Mouse (Mus musculus): ENCODE measurements around the gene Eif2ak4. TPM values are rescaled to one million over a fixed set of nuclear protein-coding genes. Genes with fewer than 3 reads are reported as not detected.

The Eif2ak4 gene
- polyA plus RNA-seq, 1 experiment from 2014 or later: 11.8 TPM

DNA sequence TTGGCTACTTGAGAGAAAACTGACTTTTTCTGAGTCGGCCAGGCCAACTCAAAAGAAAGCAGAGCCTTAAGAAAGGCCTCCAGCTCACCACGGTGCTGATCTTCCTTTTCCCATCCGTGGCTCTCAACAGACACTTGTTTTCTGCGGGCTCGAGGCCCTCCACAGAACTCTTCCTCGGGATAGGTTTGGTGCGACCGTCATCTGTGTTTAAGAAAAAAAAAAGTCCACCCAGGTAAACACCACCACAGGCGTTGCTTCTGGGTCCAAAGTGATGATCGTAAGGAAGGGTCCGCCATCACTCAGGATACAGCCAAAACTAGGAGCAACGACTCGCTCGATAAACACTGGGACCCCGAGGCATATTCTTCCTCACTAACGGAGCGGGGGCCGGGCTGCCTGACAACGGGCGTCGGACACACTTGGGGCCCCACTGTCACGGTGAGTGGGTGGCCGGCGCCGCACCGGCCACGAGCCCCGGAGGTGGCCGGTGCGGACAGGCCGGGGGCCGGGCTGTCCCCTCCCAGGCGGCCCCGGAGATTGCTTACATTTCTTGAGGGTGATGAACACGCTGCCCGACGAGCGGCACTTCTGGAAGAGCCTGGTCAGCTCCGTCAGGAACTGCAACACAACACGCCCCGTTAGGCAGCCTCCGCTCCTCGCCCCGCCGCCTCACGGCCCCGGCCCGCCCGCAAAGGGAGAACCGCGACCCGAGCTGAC is 90.6 kb downstream of the Eif2ak4 start:
- peak overlapping the region; percentile 69; the same call in 1 of the 2 replicates for H3K27ac ChIP-seq
- H3K4me2 ChIP-seq (replicated peaks): peak overlapping the region; percentile 88
- no peaks in the 10 kb centered on the region for H3K9me3 ChIP-seq
- no peaks in the 10 kb centered on the region for H3K27me3 ChIP-seq
- H3K4me1 ChIP-seq: peaks cover 14% of the 10 kb centered on the region
- ATAC-seq (ENCODE audit: low FRiP score, low read depth): peak; percentile 66
- H3K36me3 ChIP-seq: peaks cover 39% of the 10 kb centered on the region
- peak overlapping the region; percentile 95 for H3K4me3 ChIP-seq
- WGBS: 3% methylated on average over 52 of the region's 52 CpGs
- peak overlapping the region; percentile 94 for H3K9ac ChIP-seq

DNA sequence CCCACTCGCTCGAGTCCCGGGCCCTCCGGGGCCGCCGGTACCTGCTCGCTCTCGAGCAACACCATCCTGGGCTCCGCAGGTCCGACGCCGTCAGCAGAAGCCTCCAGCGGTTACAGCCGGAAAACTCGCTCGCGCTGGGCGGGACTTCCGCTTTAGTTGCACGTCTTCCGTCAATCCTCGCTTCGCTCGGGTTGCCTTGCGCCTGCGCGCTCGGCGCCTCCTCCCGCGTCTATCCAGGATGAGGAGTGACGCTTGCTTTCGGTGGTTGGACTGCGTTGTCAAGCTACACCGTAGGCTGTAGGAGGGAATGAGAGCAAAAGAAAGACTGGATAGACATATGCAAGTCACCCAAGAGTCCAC is 91.1 kb downstream of the Eif2ak4 start, which contains the start of gene Srp14:
Gene Srp14, minus strand, starts transcription at position 162 of the 360 bp plus-strand sequence.
- Histone ChIP-seq H3K9ac (peak within 1 kb of the TSS; percentile 94), H3K27me3 (no peaks in the 10 kb centered on the region), H3K4me3 (peak within 1 kb of the TSS; percentile 95), H3K4me1 (peaks cover 14% of the 10 kb centered on the region), H3K27ac (peak within 1 kb of the TSS; percentile 69; the same call in 1 of the 2 replicates), H3K9me3 (no peaks in the 10 kb centered on the region), H3K4me2 (replicated peaks) (peak within 1 kb of the TSS; percentile 88), H3K36me3 (peaks cover 33% of the 10 kb centered on the region)
- peak; percentile 95 for ATAC-seq (ENCODE audit: low FRiP score, low read depth)
- WGBS: under 1% methylated on average over 35 of the region's 35 CpGs

DNA sequence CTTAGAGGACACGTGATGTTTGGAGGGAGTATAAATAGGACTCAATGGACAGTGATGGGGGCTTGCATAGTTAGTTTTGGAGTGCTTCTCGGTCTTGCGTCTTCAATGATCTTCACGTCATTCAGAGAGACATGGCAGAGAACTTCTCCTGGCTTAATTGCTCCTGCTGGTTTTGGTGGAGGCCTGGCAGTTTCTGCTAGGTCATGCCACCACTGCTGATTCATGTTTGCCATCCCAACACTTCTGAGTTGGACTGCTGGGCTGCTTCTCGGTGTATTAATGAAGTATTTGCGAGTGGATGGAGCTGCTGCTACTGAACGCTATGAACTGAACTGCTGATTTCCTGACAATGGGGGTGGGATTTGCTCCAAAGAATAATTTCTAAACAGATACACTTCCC is 92.5 kb downstream of the Eif2ak4 start:
- WGBS: 94% methylated on average over 7 of the region's 7 CpGs
- Histone ChIP-seq H3K4me1 (peaks cover 14% of the 10 kb centered on the region), H3K27me3 (no peaks in the 10 kb centered on the region), H3K4me3 (no peak overlapping the region), H3K9ac (no peak overlapping the region), H3K4me2 (replicated peaks) (no peak overlapping the region), H3K9me3 (no peaks in the 10 kb centered on the region), H3K36me3 (peaks cover 20% of the 10 kb centered on the region), H3K27ac (no peak overlapping the region)
- ATAC-seq (ENCODE audit: low FRiP score, low read depth): no peak

DNA sequence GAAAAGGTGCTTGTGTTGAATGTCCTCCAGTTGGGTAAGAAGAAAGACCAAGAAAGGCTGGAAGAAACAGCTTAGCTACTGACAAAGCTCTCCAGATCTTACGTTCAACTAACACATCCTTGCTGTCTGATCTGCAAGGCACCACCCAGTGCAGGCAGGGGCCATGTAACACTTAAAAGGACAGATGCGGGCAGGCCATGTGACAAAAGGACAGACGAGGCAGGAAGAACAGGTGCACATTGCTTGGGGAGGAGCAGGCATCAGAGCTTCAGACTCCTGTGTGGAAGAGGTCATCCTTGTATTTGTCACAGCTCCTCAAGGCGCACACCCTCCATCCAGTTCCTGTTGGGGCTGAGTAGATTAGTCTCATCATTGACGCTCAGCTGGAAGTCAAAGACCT is 94.6 kb downstream of the Eif2ak4 start:
- Histone ChIP-seq H3K27ac (no peak overlapping the region), H3K9me3 (no peaks in the 10 kb centered on the region), H3K4me3 (no peak overlapping the region), H3K4me1 (peaks cover 9% of the 10 kb centered on the region), H3K9ac (no peak overlapping the region), H3K36me3 (peaks cover 2% of the 10 kb centered on the region; the same call in 1 of the 2 replicates), H3K27me3 (no peaks in the 10 kb centered on the region), H3K4me2 (replicated peaks) (no peak overlapping the region)
- ATAC-seq (ENCODE audit: low FRiP score, low read depth): no peak
- 78% methylated on average over 5 of the region's 5 CpGs for WGBS

DNA sequence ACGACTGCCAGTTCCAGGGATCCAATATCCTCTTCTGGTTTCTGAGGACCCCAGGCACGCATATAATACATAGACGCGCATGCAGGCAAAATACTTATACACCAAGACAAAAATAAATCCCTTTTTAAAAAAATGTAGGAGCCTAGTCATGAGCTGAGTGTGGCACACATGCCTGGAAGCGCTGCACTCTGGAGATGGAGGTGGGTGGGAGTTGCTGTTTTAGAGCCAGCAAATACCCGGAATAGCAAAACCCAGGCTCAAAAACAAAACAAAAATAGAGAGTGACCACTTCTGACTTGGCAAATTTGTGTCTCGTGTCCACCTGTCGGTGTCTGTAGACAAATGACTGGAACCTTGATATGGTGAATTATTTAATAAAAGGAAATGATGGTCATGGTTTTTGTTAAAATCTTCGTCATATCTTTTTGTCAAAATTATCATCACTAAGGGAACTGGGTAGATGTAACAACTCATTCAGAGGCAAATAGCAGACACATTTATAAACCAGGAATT is 96.0 kb downstream of the Eif2ak4 start:
- Histone ChIP-seq H3K9ac (no peak overlapping the region), H3K27ac (no peak overlapping the region), H3K4me1 (no peaks in the 10 kb centered on the region), H3K9me3 (no peaks in the 10 kb centered on the region), H3K36me3 (no peaks in the 10 kb centered on the region), H3K4me3 (no peak overlapping the region), H3K27me3 (no peaks in the 10 kb centered on the region), H3K4me2 (replicated peaks) (no peak overlapping the region)
- 80% methylated on average over 9 of the region's 9 CpGs for WGBS
- ATAC-seq (ENCODE audit: low FRiP score, low read depth): no peak

DNA sequence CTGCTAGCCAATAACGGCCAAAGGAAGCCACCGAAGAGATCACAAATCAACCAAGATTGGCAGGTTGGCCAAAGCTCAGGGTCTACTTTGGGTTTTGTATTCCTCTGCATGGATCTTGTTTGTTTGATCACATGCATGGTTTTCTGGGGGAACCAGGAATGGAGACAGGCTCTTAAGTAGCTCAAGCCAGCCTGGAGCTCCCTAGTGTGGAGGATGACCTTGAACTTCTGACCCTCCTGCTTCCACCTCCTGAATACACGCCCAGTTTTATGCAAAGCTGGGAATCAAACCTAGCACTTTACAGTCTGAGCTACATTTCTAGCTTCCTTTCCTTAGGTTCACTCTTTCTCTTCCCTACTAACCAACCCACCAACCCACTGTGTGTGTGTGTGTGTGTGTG is 97.0 kb downstream of the Eif2ak4 start:
- 78% methylated on average over 3 of the region's 3 CpGs for WGBS
- Histone ChIP-seq H3K36me3 (no peaks in the 10 kb centered on the region), H3K4me1 (peaks cover 7% of the 10 kb centered on the region), H3K27me3 (no peaks in the 10 kb centered on the region), H3K9ac (no peak overlapping the region), H3K4me2 (replicated peaks) (no peak overlapping the region), H3K27ac (no peak overlapping the region), H3K4me3 (no peak overlapping the region), H3K9me3 (no peaks in the 10 kb centered on the region)
- ATAC-seq (ENCODE audit: low FRiP score, low read depth): no peak

DNA sequence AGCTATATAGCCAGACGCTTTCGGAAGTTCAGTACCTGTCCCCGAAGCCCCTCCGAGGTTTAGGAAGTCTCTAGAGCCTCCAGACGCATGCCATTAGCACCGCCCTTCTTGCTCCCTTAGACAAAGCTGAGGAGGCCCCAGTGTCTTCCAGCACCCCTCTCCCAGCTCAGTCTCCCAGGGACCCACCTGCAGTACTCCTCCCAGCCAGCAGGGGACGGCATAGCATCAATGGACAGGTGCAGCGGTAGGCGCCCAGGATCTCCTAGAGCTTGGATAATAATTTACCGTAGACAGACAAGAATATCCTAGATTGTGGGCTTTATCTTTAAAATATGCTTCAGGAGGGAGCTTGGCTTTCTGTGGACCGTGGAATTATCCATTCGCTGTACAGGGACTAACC is 98.5 kb downstream of the Eif2ak4 start:
- H3K27ac ChIP-seq: no peak overlapping the region
- no peaks in the 10 kb centered on the region for H3K9me3 ChIP-seq
- H3K4me2 ChIP-seq (replicated peaks): no peak overlapping the region
- H3K36me3 ChIP-seq: no peaks in the 10 kb centered on the region
- no peaks in the 10 kb centered on the region for H3K27me3 ChIP-seq
- H3K9ac ChIP-seq: no peak overlapping the region
- 0 out of 2 replicates have a peak, but pooled peaks have one; percentile 30 for ATAC-seq (ENCODE audit: low FRiP score, low read depth)
- WGBS: 15% methylated on average over 12 of the region's 12 CpGs
- no peak overlapping the region for H3K4me3 ChIP-seq
- H3K4me1 ChIP-seq: peaks cover 21% of the 10 kb centered on the region

DNA sequence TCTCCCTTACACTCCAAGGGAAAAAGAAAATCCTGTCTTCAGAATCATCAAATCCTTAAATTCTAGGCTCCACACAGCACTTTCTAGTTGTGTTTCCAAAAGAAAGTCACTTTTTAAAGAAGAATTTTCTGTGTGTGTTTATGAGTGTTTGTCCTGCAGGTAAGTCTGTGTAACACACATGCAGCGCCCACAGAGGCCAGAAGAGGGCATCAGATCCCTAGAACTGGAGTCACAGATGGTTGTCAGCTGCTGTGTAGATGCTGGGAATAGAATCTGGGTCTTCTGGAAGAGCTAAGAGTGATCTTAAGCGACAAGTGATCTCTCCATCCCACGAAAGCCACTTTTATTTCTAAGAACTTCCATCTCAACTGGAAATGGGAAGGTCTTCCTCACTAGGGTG is 99.4 kb downstream of the Eif2ak4 start:
- H3K4me1 ChIP-seq: peaks cover 23% of the 10 kb centered on the region
- no peaks in the 10 kb centered on the region for H3K27me3 ChIP-seq
- no peak overlapping the region for H3K4me2 ChIP-seq (replicated peaks)
- H3K36me3 ChIP-seq: no peaks in the 10 kb centered on the region
- ATAC-seq (ENCODE audit: low FRiP score, low read depth): no peak
- no peak overlapping the region for H3K4me3 ChIP-seq
- no peak overlapping the region for H3K27ac ChIP-seq
- H3K9me3 ChIP-seq: no peaks in the 10 kb centered on the region
- no peak overlapping the region for H3K9ac ChIP-seq
- 71% methylated on average over 3 of the region's 3 CpGs for WGBS

DNA sequence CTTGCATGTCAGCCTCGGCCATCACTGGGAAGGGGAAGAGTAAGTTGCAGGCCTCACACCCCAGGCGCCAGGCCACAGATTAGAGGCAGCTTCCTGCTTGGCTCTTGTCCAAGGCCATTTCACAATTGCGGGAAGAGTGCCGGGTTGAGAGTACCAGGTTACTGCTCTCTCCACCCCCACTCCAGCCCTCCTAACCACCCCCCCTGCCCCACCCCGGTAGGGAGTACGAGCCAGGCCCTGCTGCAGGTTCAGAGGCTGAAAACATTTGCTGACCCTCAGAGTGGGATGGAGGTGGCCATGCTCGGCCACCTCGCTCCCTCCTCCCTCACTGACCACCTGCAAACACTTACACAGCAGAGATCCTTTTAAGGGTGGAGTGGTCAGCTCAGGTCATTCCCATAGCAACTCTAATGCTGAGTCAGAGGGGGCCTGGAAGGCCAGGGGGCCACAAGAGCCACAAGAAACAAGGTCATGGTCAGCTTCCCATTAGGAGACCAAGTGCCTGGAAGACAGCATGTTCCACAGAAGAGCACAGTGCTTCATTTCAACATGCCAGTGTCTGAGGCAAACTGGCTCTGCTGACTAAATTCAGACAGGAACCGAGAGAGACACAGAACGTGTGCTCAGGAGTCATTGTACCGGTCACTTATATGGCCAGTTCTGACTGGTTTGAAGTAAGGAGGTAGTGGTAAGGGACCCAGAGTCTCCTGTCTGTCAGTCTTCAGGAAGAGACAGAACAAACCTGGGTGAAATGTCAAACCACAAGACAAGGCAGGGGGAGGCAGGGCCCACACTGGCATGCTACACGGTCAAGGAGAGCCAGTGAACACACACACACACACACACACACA is 102.0 kb downstream of the Eif2ak4 start:
- H3K27ac ChIP-seq: no peak overlapping the region
- 25% methylated on average over 12 of the region's 12 CpGs for WGBS

DNA sequence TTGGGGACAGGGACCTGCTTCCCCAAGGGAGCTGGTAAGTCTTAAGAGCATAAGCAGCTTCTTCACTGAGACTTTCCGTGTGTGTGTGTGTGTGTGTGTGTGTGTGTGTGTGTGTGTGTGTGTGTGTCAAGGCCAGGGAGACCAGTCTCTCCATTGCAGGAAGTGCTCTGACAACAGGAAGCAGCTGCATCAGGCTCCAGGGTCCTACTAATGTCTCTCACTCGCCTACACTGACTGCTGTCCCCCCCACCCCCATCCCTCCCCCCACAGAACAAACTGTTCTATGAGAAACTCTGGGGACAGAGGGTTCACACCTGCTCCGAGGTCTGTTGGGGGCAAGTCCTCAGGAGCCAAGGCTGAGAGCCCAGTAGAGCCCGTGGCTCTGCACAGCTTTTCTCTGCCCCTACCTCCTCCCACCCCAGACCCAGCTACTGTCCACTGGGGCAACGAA is 102.9 kb downstream of the Eif2ak4 start:
- Histone ChIP-seq H3K36me3 (no peaks in the 10 kb centered on the region), H3K4me1 (peaks cover 25% of the 10 kb centered on the region), H3K4me2 (replicated peaks) (no peak overlapping the region), H3K27ac (no peak overlapping the region), H3K4me3 (no peak overlapping the region), H3K9ac (no peak overlapping the region), H3K27me3 (no peaks in the 10 kb centered on the region), H3K9me3 (no peaks in the 10 kb centered on the region)
- 0 out of 2 replicates have a peak, but pooled peaks have one; percentile 7 for ATAC-seq (ENCODE audit: low FRiP score, low read depth)
- 34% methylated on average over 5 of the region's 5 CpGs for WGBS

More for the DNA sequence above, 102.0 kb downstream of the Eif2ak4 start:
- Histone ChIP-seq H3K4me1 (peaks cover 23% of the 10 kb centered on the region), H3K4me3 (no peak overlapping the region), H3K9me3 (no peaks in the 10 kb centered on the region), H3K9ac (0 out of 2 replicates have a peak overlapping the region, but pooled peaks have one; percentile 8), H3K36me3 (no peaks in the 10 kb centered on the region), H3K4me2 (replicated peaks) (0 out of 2 replicates have a peak overlapping the region, but pooled peaks have one; percentile 0), H3K27me3 (no peaks in the 10 kb centered on the region)
- ATAC-seq (ENCODE audit: low FRiP score, low read depth): peak; percentile 16; the same call in 1 of the 2 replicates

DNA sequence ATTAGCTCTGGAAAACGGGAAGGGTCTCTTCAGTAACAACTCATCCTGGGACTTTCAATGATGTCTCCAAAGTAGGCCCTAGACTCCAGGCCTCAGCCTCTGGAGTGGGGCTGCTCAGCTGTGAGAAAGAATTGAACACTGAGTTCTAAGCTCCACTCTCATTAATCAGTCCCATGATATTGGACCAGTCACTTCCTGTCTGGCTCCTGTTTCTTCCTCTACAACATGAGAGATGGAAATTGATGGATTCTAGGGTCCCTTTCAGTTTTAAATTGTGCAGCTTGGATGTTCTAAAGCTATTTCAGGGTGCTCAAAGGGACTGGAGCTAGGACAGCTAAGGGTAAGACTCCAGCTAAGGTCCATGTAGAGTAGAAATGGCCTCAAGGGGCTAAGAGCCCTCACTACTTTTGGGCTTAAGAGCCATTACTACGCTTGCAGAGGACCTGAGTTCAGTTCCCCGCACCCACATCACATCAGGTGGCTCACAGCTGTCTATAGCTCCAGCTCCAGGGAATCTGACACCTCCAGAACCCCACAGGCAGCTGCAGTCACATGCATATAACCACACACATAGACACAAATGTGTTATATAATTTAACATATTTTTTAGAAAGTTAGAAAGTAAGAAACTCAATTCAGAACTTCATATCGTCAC is 103.5 kb downstream of the Eif2ak4 start:
- Histone ChIP-seq H3K9ac (no peak overlapping the region), H3K9me3 (no peaks in the 10 kb centered on the region), H3K4me1 (peaks cover 30% of the 10 kb centered on the region), H3K36me3 (no peaks in the 10 kb centered on the region), H3K4me2 (replicated peaks) (no peak overlapping the region), H3K4me3 (no peak overlapping the region), H3K27me3 (no peaks in the 10 kb centered on the region), H3K27ac (no peak overlapping the region)
- 76% methylated on average over 4 of the region's 4 CpGs for WGBS
- no peak for ATAC-seq (ENCODE audit: low FRiP score, low read depth)
